Mouse (Mus musculus) 3T3-L1 (cell line): ENCODE measurements at regions not wholly inside any gene's neighbourhood (a gene's known extent, or its start where the extent isn't known, plus 50 kb on each side); places are given as distances from the start of the nearest gene placed in this dataset.

Experiments
- DNase-seq: peaks from one replicate; pipeline ENCODE4 v3.0.0-alpha.2; 2015; ENCODE audit warnings: low read depth, low spot score

- peak; percentile 60 for DNase-seq
These were observed 76.1 kb upstream of the Dynlt3 start for GRCm38 (mm10) chrX:9738904-9739303.

- DNase-seq, result no peak
These were observed 79.7 kb upstream of the Dynlt3 start for GRCm38 (mm10) chrX:9742518-9742917.

GRCm38 (mm10) chrX:9747305-9747938 lies 84.6 kb upstream of the Dynlt3 start:
- DNase-seq, result no peak

DNA sequence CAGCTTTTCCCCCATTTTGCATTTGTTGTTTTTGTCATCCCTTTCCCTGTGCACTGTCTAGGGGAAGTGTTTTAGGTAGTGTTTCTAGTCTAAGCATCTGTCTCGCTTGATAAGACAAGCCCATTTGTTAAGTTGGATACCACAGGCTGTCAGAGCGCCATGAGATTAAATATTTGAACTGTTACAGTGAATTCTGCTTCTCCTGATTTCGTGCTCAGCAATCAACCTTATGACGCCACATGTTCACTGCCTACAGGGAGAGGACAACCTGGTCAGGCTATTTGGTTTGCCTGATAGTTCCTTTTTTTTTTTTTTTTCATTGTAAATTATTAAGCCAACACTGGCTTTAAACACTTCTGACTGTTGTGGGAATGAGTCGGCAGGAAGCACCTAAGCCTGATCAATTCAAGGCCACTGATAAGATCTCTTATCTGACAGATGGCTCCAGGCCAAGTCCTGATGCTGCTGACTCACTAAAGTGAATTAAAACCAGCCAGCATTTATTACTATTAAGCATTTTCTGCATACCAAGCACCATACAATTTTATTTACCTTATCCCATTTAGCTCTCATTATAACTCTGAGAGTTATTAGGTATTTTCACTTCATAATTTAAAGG lies 90.3 kb upstream of the Dynlt3 start:
- DNase-seq, result peak; percentile 41

DNA sequence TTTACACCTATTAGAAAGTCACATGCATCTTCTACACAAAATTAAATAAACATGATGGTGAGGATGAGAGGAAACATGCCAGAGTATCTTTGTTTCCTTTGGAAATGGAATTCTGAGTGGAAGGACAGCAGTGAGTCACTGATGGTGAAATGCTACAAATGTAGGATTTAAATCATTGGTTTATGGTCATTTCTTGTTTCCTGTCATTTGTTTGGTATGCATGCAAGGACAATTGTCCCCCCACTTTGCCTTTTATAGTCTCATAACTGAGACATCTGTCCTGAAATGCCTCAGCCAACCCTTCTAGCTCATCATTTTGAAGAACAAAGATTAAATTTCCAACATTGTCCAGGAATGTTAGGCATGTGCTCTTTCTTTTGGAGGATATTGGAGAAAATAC lies 77.2 kb upstream of the Hypm start:
- DNase-seq, result peak; percentile 49

GRCm38 (mm10) chrX:9777498-9777897 lies 69.2 kb upstream of the Hypm start:
- peak; percentile 3 for DNase-seq

GRCm38 (mm10) chrX:9789542-9789941 lies 57.2 kb upstream of the Hypm start:
- DNase-seq, result no peak
